Mouse (Mus musculus) liver, embryonic 14.5 days (tissue): ENCODE measurements at regions not wholly inside any gene's neighbourhood (a gene's known extent, or its start where the extent isn't known, plus 50 kb on each side); places are given as distances from the start of the nearest gene placed in this dataset.

Experiments
- ATAC-seq: fragments of 200-750 bp; cut with Nextera tagmentation; 2 replicates; pipeline ENCODE4 v1.8.0; 2017; ENCODE audit warnings: moderate number of reproducible peaks, mild to moderate bottlenecking, moderate library complexity; ENCODE audit not compliant: insufficient read depth
- DNase-seq, 3 experiments: peaks; one replicate each; pipeline ENCODE4 v3.0.0-alpha.2; 2012 to 2013; ENCODE audit warnings: low read depth in 3 of 3, low spot score in 3 of 3
- H3K27ac ChIP-seq: fragments of 300-500 bp; sonication (generic); 2 replicates; pipeline ENCODE4 v1.5.1; 2014; ENCODE audit warnings: moderate library complexity, mild to moderate bottlenecking, control low read depth, inconsistent platforms
- H3K27me3 ChIP-seq: fragments of 300-500 bp; sonication (generic); 2 replicates; pipeline ENCODE4 v1.6.1; 2014; ENCODE audit warnings: mild to moderate bottlenecking, low read length, moderate library complexity; ENCODE audit not compliant: control insufficient read depth, insufficient read depth
- H3K36me3 ChIP-seq: fragments of 300-500 bp; sonication (generic); replicated peaks from 2 replicates; pipeline ENCODE4 v1.6.1; 2014; ENCODE audit warnings: low read depth; ENCODE audit not compliant: control insufficient read depth, insufficient read depth
- H3K4me1 ChIP-seq, 2 experiments: fragments of 200-500 bp in 1 of 2; fragments of 300-500 bp in 1 of 2; sonication (generic) in 1 of 2; replicated peaks; 2 replicates each; pipeline ENCODE4 v1.6.1; 2012 to 2014; ENCODE audit warnings: antibody characterized with exemption in 1 of 2, inconsistent platforms in 1 of 2, low read length in 1 of 2; ENCODE audit not compliant: control insufficient read depth in 2 of 2, insufficient read depth in 2 of 2
- H3K4me2 ChIP-seq: fragments of 300-500 bp; sonication (generic); 2 replicates; pipeline ENCODE4 v1.6.1; 2014; ENCODE audit warnings: low read depth, mild to moderate bottlenecking, control low read depth, moderate library complexity
- H3K4me3 ChIP-seq, 2 experiments: fragments of 200-500 bp in 1 of 2; fragments of 300-500 bp in 1 of 2; sonication (generic) in 1 of 2; 2 replicates each; pipeline ENCODE4 v1.5.1; 2012 to 2014; ENCODE audit warnings: low read depth in 2 of 2, low read length in 2 of 2, mild to moderate bottlenecking in 2 of 2, control low read depth in 1 of 2, inconsistent platforms in 1 of 2, moderate library complexity in 1 of 2; ENCODE audit not compliant: insufficient read depth in 1 of 2
- H3K9ac ChIP-seq: fragments of 300-500 bp; sonication (generic); replicated peaks from 2 replicates; pipeline ENCODE4 v1.6.1; 2014; ENCODE audit warnings: mild to moderate bottlenecking, control low read depth, moderate library complexity
- H3K9me3 ChIP-seq: fragments of 300-500 bp; sonication (generic); 2 replicates; pipeline ENCODE4 v1.6.1; 2016; ENCODE audit warnings: low read length, mixed read lengths; ENCODE audit not compliant: control insufficient read depth
- CTCF ChIP-seq: IDR thresholded peaks from 2 replicates; pipeline ENCODE4 v1.5.1; 2016; ENCODE audit warnings: antibody characterized with exemption, low read depth, control low read depth
- EP300 ChIP-seq: IDR thresholded peaks from 2 replicates; pipeline ENCODE4 v1.6.1; 2016; ENCODE audit warnings: antibody characterized with exemption, low read depth
- WGBS: fragments of 180-500 bp; shearing (Covaris S2); extraction: QIAGEN DNeasy Blood & Tissue Kit; methylation state at CpG from one replicate; pipeline ENCODE4 v1.1.7; 2014; ENCODE audit not compliant: insufficient replicate concordance; 5-methylcytosine and 5-hydroxymethylcytosine counted together

GRCm38 (mm10) chr2:50579620-50580019, 283.0 kb upstream of the Mmadhc start:
- no peak overlapping the region for H3K4me3 ChIP-seq
- no peak for ATAC-seq
- 50% methylated on average over 2 of the region's 2 CpGs for WGBS

DNA sequence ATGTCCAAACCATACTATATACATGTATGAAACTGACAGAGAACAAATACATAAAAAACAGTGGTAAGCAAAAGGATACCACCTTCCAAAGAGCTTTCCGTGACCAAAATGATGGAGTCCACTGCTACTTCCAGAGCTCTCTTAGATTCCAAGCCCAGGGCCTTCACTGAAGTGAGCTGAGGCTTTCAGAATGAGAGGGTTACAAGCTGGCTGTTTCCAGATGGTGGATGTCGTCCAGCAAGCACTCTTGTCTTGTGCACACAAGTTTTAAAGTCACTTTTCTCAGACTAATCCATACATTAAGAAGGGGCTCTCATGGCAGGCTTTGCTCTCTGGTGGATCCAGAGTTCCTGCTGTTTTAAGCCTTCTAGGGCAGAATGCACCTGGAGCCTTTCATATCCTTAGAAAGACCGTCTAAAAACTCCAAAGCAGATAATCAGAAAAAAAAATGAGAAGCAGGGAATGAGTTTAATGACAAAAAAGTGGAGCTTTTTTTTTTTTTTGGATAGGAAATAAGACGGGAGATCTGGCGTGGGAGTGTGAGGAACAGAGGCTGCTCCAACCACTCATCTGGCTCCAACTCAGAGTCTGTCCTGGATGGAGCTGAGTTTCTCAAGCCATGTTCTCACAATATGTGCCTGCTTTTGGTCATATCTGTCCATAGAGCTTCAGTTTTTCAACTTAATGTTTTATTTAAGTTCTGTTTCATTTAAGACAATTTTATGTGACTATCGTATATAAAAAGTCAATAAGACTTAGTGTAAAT, 281.9 kb upstream of the Mmadhc start:
- Histone ChIP-seq H3K36me3 (no peaks in the 10 kb centered on the region), H3K4me1 (no peaks in the 10 kb centered on the region), H3K9me3 (no peaks in the 10 kb centered on the region), H3K4me2 (no peak overlapping the region), H3K27me3 (no peaks in the 10 kb centered on the region), H3K9ac (no peak overlapping the region), H3K27ac (no peak overlapping the region), H3K4me3 (no peak overlapping the region)
- 54% methylated on average over 6 of the region's 6 CpGs for WGBS
- no peak for DNase-seq
- no peak for TF ChIP-seq CTCF
- ATAC-seq = no peak

More at GRCm38 (mm10) chr2:50579620-50580019, 283.0 kb upstream of the Mmadhc start:
- no peak overlapping the region for H3K9ac ChIP-seq
- no peak for DNase-seq
- no peaks in the 10 kb centered on the region for H3K9me3 ChIP-seq
- no peaks in the 10 kb centered on the region for H3K27me3 ChIP-seq
- H3K36me3 ChIP-seq = no peaks in the 10 kb centered on the region
- no peak overlapping the region for H3K4me2 ChIP-seq
- H3K27ac ChIP-seq = no peak overlapping the region
- TF ChIP-seq EP300 = no peak
- no peak for TF ChIP-seq CTCF
- H3K4me1 ChIP-seq = no peaks in the 10 kb centered on the region

DNA sequence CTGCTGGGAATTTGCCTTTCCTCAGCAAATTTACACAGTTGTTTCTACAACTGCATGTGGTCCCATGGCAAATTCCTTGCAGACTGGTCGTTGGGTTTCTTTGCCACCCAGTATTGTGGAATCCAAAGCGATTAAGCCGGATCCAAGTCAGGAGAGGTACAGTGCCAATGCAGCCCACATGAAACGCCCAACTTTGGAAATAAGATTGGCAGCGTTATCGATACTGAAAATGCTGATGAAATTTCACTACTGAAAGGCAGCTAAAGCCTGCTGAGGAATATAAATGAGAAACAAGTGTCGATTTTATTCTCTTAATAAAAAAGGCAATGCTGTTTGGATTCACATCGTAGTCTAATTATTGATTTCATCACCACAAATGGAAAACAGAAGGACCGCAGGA, 281.1 kb upstream of the Mmadhc start:
- WGBS = 78% methylated on average over 9 of the region's 9 CpGs
- no peaks in the 10 kb centered on the region for H3K9me3 ChIP-seq
- no peak overlapping the region for H3K4me2 ChIP-seq
- no peaks in the 10 kb centered on the region for H3K36me3 ChIP-seq
- no peaks in the 10 kb centered on the region for H3K27me3 ChIP-seq
- no peaks in the 10 kb centered on the region for H3K4me1 ChIP-seq
- ATAC-seq (no peak), DNase-seq (no peak)
- TF ChIP-seq CTCF = no peak
- TF ChIP-seq EP300 = no peak
- no peak overlapping the region for H3K9ac ChIP-seq
- no peak overlapping the region for H3K4me3 ChIP-seq
- H3K27ac ChIP-seq = no peak overlapping the region

- WGBS = 49% methylated on average over 3 of the region's 3 CpGs
- no peak for DNase-seq
- no peak overlapping the region for H3K4me2 ChIP-seq
Measured at GRCm38 (mm10) chr2:50573455-50573854, 276.9 kb upstream of the Mmadhc start.

DNA sequence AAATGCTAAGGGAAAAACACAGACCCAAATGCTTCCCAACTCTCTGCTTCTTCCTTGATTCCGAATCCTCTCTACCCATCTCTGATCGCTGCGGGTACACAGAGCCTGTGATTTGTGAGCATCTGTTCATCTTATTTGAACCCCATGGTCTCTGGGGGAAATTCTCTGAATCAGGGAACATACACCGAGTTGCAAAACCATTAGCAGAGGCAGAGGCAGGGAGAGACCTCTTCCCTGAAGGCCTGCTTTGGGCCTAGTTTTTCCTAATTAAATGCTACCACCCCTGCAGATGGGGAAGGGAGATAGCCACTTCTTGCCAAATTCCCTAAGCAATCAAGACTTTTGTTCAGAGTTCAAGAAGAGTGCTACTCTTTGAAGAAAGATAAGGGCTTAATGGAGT, 274.4 kb upstream of the Mmadhc start:
- TF ChIP-seq EP300 (no peak), CTCF (no peak)
- H3K4me3 ChIP-seq = no peak overlapping the region
- ATAC-seq = no peak
- no peaks in the 10 kb centered on the region for H3K4me1 ChIP-seq
- no peaks in the 10 kb centered on the region for H3K9me3 ChIP-seq
- no peaks in the 10 kb centered on the region for H3K36me3 ChIP-seq
- no peak overlapping the region for H3K27ac ChIP-seq
- no peak overlapping the region for H3K9ac ChIP-seq
- WGBS = 66% methylated on average over 4 of the region's 4 CpGs
- H3K27me3 ChIP-seq = no peaks in the 10 kb centered on the region
- no peak overlapping the region for H3K4me2 ChIP-seq
- DNase-seq = no peak

More at GRCm38 (mm10) chr2:50573455-50573854, 276.9 kb upstream of the Mmadhc start:
- no peak for TF ChIP-seq EP300
- TF ChIP-seq CTCF = no peak
- no peak for ATAC-seq
- Histone ChIP-seq H3K36me3 (no peaks in the 10 kb centered on the region), H3K27ac (no peak overlapping the region), H3K4me3 (no peak overlapping the region), H3K9me3 (no peaks in the 10 kb centered on the region), H3K4me1 (no peaks in the 10 kb centered on the region), H3K27me3 (no peaks in the 10 kb centered on the region), H3K9ac (no peak overlapping the region)
